Mouse (Mus musculus): Measurements from ENCODE around the gene Triml2. TPM values are rescaled to one million over a fixed set of nuclear protein-coding genes. Genes with fewer than 3 reads are reported as not detected.

Gene Triml2
- not detected in 2 replicates for polyA plus RNA-seq (2012)

GRCm38 (mm10) chr8:43180054-43180690, at the start of gene Triml2:
Gene Triml2 (plus strand): TSS chr8:43180541.

DNA sequence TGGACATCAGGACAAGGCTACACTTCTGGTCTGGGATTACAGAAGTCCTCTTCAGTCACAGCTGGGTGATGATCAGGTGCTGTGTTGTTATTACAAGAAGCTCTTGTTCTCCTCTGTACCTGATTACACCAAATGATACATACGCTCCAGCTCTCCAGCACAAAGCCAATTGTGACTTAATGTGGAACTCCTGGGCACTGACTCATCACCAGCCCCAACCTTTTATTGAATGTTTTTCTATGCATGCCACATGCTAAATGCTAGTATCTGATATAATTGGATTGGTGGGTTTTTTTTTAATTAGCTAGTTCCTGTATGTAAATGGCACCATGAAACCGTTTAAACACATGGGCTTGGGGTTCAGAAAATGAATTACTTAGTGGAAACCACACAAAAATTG, 39.0 kb upstream of the Triml2 start, which contains the start of gene Triml1:
TSS of gene Triml1 (minus strand) at position 101 of the 400 bp plus-strand sequence.

Other genes starting within 250 kb of the Triml2 start
- gene Triml1, start 39.1 kb upstream of the Triml2 start, polyA plus RNA-seq (2012), result not detected in 2 replicates
- not detected in 2 replicates for gene Zfp42, start 126.4 kb downstream of the Triml2 start, polyA plus RNA-seq (2012)

Data from megakaryocyte-erythroid progenitor cell, adult 5 weeks (primary cell).